Mouse (Mus musculus): ENCODE results near the gene Olfr722. TPM values are rescaled to one million over a fixed set of nuclear protein-coding genes. Genes with fewer than 3 reads are reported as not detected.
"Not testable (repeated sequence)": the region's sequence is repeated elsewhere in the genome, so short reads cannot be mapped to it uniquely, and the experiment has no call there.

Gene Olfr722
- total RNA-seq (2021), result not detected

GRCm38 (mm10) chr14:49901899-49902298, at the start of gene Olfr722:
TSS of gene Olfr722 (minus strand) at chr14:49901999.
- DNase-seq (ENCODE audit: extremely low spot score in 1 of 2, low spot score in 1 of 2), result no peak

GRCm38 (mm10) chr14:49931687-49932086, 29.9 kb upstream of the Olfr722 start, which contains the start of gene Olfr723:
TSS of gene Olfr723 (minus strand) at chr14:49931787.
- not testable (repeated sequence) for DNase-seq (ENCODE audit: extremely low spot score in 1 of 2, low spot score in 1 of 2)

- DNase-seq (ENCODE audit: extremely low spot score in 1 of 2, low spot score in 1 of 2), result no peak
These were observed 41.4 kb downstream of the Olfr722 start for GRCm38 (mm10) chr14:49860387-49860786.

Other genes starting within 250 kb of the Olfr722 start
- 10 to 100 TPM; 26.1 to 28.2 TPM for gene Armh4, start 118.6 kb downstream of the Olfr722 start, total RNA-seq (2021)
- gene Olfr723, start 29.8 kb upstream of the Olfr722 start, total RNA-seq (2021), result not detected
- not detected for gene Olfr724, start 61.3 kb upstream of the Olfr722 start, total RNA-seq (2021)
- not detected for gene Olfr725, start 138.4 kb upstream of the Olfr722 start, total RNA-seq (2021)
- gene Olfr726, start 189.0 kb upstream of the Olfr722 start, total RNA-seq (2021), result not detected
- not detected for gene Olfr727, start 221.2 kb upstream of the Olfr722 start, total RNA-seq (2021)
- gene Olfr728, start 240.7 kb upstream of the Olfr722 start, total RNA-seq (2021), result not detected